Mouse (Mus musculus) thymus, adult 2 months (tissue): ENCODE data around the gene Ngdn.

Source experiments
- CTCF ChIP-seq: fragments of 200-500 bp; IDR thresholded peaks from 2 replicates; pipeline ENCODE4 v1.5.1; 2012; ENCODE audit warnings: mild to moderate bottlenecking, control low read depth, low read length, moderate library complexity, borderline replicate concordance; ENCODE audit not compliant: control insufficient read depth, poor library complexity, insufficient read depth; ENCODE audit errors: extremely low read depth
- POLR2A ChIP-seq: fragments of 200-500 bp; IDR thresholded peaks from 2 replicates; pipeline ENCODE4 v1.6.1; 2012; ENCODE audit warnings: mild to moderate bottlenecking, low read length, control low read depth, moderate library complexity; ENCODE audit not compliant: control insufficient read depth, poor library complexity, insufficient read depth; ENCODE audit errors: extremely low read depth

GRCm38 (mm10) chr14:54989886-54990441, 25.3 kb upstream of the Ngdn start:
- TF ChIP-seq CTCF: no peak
- TF ChIP-seq POLR2A: no peak
